Mouse (Mus musculus) G1E-ER4 (cell line): ENCODE data around the gene Copz2. TPM values are rescaled to one million over a fixed set of nuclear protein-coding genes. Genes with fewer than 3 reads are reported as not detected.

Source experiments
- GATA1 ChIP-seq: IDR thresholded peaks from one replicate; pipeline ENCODE4 v1.8.0; 2012; ENCODE audit warnings: low read length, inconsistent platforms
- polyA plus RNA-seq: library from polyadenylated mRNA; stranded (reverse); fragments of >175 nt; gene quantifications from 2 replicates; pipeline ENCODE4 v1.2.3, GENCODE M21; 2012

Copz2 gene
- polyA plus RNA-seq, 1 experiment = 0.45 TPM

DNA sequence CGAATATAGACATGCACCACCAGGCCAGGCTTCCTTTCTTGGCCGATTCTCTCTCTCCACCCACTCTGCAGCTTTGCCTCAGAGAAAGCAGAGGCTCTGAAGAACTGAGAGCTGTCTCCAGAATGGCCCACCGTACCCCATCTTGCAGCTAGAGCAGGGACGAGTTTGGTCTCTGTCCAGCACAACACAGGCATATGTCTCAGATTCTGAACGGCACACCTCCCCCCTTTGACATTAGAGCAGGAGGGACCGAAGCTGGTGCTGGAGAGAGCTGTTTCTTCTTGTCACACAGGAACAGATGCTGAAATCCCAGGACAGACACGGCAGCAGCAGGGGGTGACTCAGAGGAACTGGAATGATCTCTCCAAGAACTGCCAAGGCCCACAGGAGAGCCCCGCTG, 9.4 kb upstream of the Copz2 start:
- TF ChIP-seq GATA1 = no peak

DNA sequence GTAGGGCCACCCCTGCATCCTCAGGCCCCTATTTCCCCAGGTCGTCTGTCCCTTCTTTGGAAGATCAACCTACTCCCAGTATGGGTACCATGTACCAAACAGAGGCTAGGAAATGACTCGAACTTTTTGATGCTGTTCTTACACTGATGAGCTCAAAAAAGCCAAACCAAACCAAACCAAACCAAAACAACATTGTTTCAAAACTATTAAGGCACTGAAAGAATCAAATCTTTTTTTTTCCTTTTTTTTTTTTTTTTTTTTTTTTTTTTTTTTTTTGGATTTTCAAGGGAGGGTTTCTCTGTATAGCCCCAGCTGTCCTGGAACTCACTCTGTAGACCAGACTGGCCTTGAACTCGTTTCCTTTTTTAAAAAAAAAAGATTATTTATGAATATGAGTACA, 6.0 kb upstream of the Copz2 start:
- no peak for TF ChIP-seq GATA1

DNA sequence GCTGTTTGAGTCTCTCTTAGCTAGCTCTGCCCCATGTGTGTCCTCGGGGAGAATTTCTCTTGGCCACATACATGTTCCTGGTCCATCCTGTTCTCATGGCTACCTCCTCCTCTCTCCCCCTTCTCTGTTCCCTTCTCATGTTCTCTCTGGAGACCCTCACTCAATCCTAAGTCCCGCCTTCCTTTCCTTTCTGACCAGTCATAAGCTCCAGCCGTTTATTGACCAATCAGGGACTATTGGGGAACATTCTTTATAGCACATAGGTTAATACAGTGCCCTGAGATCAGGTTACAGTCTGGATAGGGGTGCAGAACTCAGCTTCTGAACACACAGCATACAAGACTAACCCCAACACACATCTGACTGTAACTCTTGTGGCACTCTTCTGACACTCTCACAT, 2.4 kb upstream of the Copz2 start:
- no peak for TF ChIP-seq GATA1

DNA sequence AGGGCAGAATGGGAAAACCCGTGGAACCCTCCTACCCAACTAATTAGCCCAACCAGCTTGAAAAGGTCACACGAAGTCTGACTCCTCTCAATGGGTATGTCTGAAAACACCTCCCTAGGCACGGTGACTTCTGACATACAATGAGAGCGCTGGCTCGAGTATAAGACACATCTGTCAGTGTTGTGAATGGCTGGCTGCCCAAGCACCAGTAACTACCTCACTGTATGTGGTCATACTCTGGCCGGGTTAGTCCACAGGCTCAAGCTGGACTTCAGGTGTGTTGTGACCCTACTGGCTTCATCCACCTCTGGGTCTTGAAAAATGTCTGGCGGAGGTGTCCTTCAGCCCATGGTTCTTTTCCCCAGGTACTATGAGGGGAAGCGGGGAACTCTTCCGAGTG, 976 bp upstream of the Copz2 start:
- TF ChIP-seq GATA1 = no peak

DNA sequence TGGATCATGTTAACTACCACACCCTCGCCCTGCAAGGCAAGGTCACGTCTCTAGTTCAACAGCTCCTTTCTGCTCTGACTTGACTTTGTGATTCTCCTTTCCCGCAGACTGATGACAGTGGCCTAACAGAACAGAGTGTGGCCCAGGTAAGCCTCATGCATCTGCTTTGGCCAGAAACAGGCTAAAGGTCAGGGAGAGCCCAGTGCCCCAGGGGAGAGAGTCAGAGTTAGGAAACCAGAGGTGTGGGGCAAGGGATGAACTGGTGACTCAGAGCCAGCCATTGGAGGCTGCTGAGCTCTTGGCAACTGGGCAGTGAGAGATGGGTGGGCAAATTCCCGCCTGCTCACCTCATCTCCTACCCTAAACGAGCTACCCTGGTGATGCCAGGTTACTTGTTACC, 7.8 kb downstream of the Copz2 start:
- TF ChIP-seq GATA1 = no peak

DNA sequence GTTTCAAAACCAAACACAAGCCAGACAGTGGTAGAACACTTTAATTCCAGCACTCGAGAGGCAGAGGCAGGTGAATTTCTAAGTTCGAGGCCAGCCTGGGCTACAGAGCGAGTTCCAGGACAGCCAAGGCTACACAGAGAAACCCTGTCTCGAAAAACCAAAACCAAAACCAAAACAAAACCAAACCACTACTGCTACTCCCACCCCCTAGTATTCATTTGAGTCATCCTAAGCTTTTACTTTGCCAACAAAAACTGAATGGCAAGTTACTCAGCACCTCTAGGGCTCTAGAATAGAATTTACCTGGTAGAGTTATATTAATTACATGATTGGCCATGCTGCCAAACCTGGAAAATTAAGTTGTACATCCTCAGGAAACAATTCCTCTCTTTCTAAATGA, 10.0 kb downstream of the Copz2 start:
- TF ChIP-seq GATA1 = no peak

DNA sequence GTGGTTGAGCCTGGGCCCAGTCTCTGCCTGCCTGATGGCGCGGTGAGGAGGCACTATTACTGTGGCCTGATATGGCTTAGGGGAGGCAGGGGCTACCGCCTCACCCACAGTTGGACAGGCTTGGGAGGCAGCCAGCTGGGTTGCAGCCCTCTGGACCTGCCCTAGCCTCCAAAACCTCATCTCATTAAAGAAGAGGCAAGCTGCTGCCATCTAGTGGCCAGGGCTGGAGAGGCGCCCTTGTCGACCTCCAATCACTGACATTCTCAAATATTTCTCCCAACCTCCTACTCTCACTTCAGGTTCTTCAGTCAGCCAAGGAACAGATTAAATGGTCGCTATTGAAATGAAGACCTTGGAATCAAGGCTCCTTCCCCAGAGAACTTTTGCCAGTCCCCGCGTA, 10.9 kb downstream of the Copz2 start:
- no peak for TF ChIP-seq GATA1

DNA sequence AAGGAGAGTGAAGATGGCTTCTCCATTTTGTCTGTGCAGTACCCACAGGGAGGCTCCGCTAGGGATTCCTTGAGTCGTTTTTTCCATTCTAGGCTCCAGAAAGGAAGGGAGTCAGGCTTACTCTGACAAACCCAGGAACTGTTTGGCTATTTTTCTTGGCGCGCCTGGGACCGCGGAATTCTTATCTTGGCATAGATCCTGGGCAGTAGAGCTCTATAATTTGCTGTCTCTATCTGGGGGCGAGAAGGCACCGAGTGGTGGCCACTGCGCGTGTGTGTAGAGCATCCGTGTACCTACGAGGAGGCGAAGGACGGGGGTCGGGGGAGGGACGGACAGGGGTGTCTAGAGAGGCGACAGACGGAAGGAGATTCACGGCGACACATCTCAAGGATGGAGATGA, 11.8 kb downstream of the Copz2 start:
- TF ChIP-seq GATA1 = no peak

DNA sequence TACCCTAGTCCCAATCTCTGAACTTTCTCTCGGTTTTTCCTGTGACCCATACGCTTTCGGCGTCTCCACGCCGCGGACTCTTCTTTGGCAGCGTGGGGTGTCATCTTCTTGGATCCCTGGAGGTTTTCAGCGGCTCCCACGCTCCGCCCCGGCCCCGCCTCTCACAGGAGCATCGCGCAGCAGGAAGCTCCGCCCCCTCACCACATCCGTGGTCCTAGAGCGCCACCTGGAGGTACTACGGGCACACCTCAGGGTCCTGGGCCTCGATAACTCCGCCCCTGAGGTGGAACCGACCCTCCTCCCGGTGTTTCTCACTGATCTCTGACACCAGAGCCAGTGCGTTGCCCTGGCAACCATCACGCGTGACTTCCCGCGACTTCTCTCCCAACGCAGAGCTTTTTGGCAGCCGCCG, 12.2 kb downstream of the Copz2 start:
- no peak for TF ChIP-seq GATA1

DNA sequence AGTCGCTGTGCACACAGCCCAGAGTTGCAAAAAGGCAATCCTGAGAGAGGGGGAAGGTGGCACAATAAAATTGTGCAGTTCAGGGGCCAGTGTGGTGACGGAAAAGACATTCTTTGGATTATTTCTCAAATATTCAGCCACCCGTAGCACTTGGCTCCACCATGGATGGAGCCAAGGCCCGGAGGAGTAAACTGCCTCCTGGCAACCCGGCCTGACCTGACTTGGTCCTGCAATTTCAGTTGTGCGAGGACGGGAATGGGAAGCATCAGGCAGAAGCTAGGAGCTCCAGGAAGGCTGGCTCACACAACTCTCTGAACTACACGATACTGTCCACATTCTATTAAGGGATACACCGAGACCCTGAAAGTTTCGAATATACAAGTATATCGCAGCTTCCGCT, 12.9 kb downstream of the Copz2 start:
- TF ChIP-seq GATA1 = no peak

DNA sequence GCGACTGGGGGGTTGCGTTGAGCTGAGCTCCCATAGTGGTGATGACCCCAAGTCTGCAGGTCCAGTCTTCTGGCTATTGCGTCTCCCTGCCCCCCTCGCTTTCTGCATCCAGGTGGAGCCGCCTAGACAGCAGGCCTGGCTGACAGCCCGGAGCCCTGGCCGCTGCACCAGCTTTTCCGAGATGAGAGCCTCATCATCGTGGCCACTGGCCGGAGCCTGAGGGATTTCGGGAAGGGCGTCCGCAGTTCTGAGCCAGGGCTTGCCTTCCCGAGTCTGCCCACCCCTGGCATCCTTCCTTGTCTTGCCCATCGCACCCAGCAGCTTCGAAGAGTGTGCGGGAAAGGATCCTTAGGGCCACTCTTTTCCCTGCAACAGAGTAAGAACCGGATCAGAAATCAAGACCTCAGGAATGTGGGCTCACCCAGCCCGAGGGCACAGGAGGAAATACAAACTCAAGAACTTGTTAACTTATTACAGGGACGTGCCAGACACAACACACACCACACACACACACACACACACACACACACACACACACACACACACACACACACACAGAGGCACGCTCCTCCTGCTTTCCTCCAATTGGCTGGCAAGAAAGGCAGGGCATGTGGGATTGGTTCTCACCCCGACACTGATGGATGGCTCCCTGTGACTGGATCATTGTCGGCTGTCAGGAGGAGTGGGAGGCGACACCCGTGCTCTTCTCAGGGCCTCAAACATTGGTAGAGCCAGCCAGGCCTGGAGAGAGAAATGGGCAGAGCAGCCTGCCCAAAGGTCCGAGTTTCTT, 13.7 kb downstream of the Copz2 start:
- no peak for TF ChIP-seq GATA1

DNA sequence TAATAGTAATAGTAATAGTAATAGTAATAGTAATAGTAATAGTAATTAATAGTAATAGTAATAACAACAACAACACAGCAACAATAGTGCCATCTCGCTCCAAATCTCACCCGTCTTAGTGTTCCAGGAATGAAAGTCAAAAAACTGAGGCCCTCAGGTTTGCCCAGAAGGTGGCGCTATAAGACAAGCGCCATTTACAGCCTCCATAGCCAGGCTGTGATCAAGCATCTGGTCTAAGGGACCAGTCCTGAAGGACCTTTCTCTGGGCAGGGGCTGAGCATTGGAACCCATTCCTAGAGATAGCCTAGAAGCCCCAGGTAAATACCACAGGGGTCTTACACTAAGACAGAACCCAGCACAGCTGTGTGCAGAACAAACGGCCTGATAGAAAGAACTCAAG, 17.5 kb downstream of the Copz2 start:
- TF ChIP-seq GATA1 = no peak

DNA sequence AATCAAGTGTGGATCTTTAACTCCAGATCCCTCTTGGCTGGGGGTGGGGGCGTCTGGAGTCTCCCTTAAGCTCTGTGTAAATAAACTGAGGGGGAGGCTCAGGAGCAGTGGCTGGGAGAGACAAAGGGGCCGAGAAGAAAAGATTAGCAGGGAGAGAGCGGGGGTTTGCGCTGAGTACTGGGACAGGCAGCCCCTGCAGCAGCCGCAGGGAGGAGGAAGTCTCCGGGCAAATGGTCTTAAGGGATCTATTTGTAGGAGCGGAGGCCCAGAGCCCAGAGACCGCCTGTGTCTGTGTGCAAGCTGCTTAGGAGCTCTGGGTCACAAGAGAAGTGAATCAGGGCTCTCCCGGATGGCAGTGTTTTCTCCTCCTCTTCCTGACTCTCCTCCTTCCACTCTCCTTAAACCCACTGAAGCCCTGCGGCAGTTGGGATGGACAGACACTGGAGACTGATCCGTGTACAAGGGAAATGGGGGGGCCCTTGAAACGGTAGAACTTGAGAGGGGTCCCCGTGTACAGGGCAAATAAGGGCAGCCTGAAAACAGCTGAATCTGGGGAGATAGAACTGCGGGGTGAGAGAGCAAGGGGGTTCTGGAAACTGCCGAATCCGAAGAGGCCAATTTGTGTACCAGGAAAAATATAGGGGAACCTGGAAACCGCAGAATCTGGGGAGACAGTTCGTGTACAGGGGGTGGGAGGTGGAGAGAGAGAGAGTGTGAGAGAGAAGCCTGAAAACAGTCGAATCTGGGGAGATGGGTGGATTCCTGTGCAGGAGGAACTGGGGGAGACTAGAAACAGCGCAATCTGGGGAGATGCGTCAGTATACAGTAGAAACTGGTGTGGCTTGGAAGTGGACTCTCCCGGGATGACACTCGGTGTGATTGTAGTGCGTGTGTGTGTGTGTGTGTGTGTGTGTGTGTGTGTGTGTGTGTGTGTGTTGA, 23.0 kb downstream of the Copz2 start:
- TF ChIP-seq GATA1 = no peak

DNA sequence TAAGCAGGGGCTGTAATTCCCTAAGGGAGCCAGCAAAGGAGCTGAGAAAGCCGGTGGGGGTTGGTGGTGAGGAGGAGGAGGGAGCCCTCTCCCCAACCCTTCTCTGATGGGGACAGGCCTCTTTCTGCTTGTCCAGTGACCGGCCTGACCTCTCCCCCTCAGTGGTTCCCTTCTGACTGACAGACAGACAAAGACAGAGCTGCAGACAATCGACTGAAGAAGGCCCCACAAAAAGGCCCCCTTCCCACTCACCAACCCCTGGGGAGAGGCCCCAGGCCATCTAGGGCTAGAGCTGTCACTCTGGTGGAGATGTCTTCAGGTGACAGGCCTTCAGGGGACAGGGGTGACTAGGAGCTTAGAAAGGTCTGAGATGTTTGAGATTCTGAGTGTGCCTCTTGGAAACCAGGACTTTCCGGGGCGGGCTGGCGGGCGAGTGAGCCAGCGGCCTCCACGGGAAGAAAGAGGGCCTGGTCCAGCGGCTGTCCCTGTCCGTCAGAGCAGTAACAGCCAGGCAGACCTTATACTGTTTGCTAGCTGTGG, 24.0 kb downstream of the Copz2 start:
- TF ChIP-seq GATA1 = no peak

DNA sequence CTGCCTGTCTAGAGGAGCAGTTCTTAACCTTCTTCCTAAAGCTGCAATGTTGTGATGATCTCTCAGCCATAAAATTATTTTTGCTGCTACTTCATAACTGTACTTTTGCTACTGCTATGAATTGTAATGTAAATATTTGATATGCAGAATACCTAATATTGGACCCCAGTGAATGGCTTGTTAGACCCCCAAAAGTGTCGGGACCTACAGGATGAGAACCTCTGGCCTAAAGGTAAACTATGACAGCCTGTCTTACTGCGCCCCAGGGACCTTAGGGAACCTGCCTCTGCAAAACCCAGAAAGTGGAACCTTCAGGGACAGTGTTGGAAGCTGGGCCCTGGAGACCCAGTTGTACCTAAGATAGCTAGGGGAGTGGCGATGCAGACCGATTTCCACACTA, 25.6 kb downstream of the Copz2 start:
- no peak for TF ChIP-seq GATA1

DNA sequence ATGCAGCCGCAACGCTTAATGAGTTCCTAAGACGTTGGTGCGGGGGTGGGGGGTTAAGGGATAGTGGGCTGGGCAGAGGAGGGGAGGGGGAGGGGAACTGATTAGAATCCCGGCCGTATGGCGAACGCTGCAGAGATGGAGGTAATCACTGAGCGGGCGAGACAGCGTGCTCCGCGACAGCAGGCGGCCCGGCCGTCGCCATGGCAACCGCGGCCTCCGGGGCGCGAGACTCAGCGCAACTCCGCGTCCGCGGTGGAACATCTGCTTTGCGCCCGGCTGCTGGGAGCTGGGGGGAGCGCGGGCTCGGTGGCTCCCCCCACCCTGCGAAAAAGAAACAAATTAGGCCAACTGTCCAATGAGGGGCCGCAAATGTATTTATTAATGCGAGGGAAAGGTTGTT, 26.1 kb downstream of the Copz2 start:
- no peak for TF ChIP-seq GATA1
